Mouse (Mus musculus) gastrocnemius, adult 18-20 months (tissue): ENCODE data around the gene Gm21394. TPM values are rescaled to one million over a fixed set of nuclear protein-coding genes. Genes with fewer than 3 reads are reported as not detected.
"Not testable (repeated sequence)": the region's sequence is repeated elsewhere in the genome, so short reads cannot be mapped to it uniquely, and the experiment has no call there.

Experiments used
- DNase-seq: peaks from one replicate; pipeline ENCODE4 v3.0.0; 2021; ENCODE audit warnings: low spot score
- long read RNA-seq, 2 experiments: library from polyadenylated mRNA; stranded (forward); transcript quantifications; one replicate each; pipeline ENCODE4 v2.0.0; 2021
- total RNA-seq, 2 experiments: library from RNA; stranded (reverse); gene quantifications; 2 replicates each; pipeline ENCODE4 v1.2.3; 2021

The Gm21394 gene
- not detected for total RNA-seq
- long read RNA-seq, experiment 1 = 0 reads
- long read RNA-seq, experiment 2 = 0 reads

DNA sequence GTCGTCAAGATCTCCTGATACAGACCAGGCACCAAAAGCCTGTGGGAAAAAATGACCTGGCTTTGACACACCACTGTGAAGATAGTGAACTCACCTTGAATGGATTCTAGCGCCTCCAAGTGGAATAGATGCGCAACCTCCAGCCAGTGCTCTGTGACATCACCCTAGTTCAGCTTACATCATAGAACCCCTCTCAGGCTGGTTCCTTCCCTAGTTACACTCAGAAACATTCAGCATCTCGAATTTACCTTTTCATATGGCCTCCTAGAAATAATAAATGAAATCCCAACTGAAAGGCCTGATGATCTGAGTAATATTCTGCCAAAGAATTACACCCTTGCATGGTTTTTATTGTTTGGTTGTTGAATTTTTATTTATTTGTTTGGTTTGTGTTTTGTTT, at the start of gene Gm21394:
TSS of gene Gm21394 (minus strand) at position 101 of the 400 bp plus-strand sequence.
- DNase-seq = not testable (repeated sequence)

Other genes starting within 250 kb of the Gm21394 start
- not detected for gene Gm21409, start 181.8 kb upstream of the Gm21394 start, total RNA-seq